26 mouse cellular contexts compared by ENCODE assay signal in genomic region chr5:111728411-111728810, GRCm38 (mm10). TPM values are rescaled to one million over a fixed set of nuclear protein-coding genes. Genes with fewer than 3 reads are reported as not detected.
DNase-seq lines count a peak whose midpoint lies in the region; ATAC-seq and TF ChIP-seq lines count a peak whose summit lies in the region.
"Had no signal": no experiment of that assay in that cellular context is flagged by ENCODE, and none has a peak within 500 bp of the region (broad histone marks: within the 10 kb centered on the region; RNA-seq: fewer than 3 reads in every experiment).

No protein-coding gene starts in this region.

- TF ChIP-seq EP300 in heart, postnatal 0 days (IDR thresholded peaks at IDR 0.05; ENCODE audit: low read depth) = no peak
- TF ChIP-seq EP300 in liver, embryonic 14.5 days (IDR thresholded peaks at IDR 0.05; ENCODE audit: low read depth) = no peak

- 81% methylated on average over 4 of the region's 4 CpGs for WGBS in heart, postnatal 0 days
- WGBS in heart, embryonic 12.5 days = 82% methylated on average over 4 of the region's 4 CpGs
- WGBS in liver, embryonic 14.5 days (ENCODE audit: insufficient replicate concordance) = 56% methylated on average over 4 of the region's 4 CpGs
- 62% methylated on average over 4 of the region's 4 CpGs for WGBS in liver, embryonic 11.5 days
- 87% methylated on average over 4 of the region's 4 CpGs for whole genome bisulfite sequencing in hindbrain, embryonic 13.5 days

- no peak for ATAC-seq in heart, postnatal 0 days (ENCODE audit: insufficient read depth, low read depth)
- ATAC-seq in heart, embryonic 12.5 days (ENCODE audit: insufficient number of reproducible peaks, low FRiP score) = no peak
- no peak for ATAC-seq in liver, embryonic 14.5 days (ENCODE audit: insufficient read depth)
- ATAC-seq in liver, embryonic 11.5 days (replicated peaks; ENCODE audit: low FRiP score) = no peak
- no peak for ATAC-seq in hindbrain, embryonic 13.5 days (ENCODE audit: low FRiP score)

- H3K9ac ChIP-seq in heart, postnatal 0 days (replicated peaks; ENCODE audit: low read depth, low read length) = no peak overlapping the region
- H3K9ac ChIP-seq in heart, embryonic 12.5 days = no peak overlapping the region
- H3K9ac ChIP-seq in liver, embryonic 14.5 days (replicated peaks) = no peak overlapping the region
- no peak overlapping the region for H3K9ac ChIP-seq in liver, embryonic 11.5 days (ENCODE audit: low read depth, low read length)
- H3K9ac ChIP-seq in hindbrain, embryonic 13.5 days = no peak overlapping the region
- H3K9ac ChIP-seq: neural tube, embryonic 13.5 days had no signal

- peaks cover 6% of the 10 kb centered on the region for H3K9me3 ChIP-seq in heart, postnatal 0 days (replicated peaks; ENCODE audit: control insufficient read depth, low read length)
- H3K9me3 ChIP-seq in heart, embryonic 12.5 days (replicated peaks) = peaks cover 7% of the 10 kb centered on the region
- H3K9me3 ChIP-seq in liver, embryonic 14.5 days (ENCODE audit: control insufficient read depth, low read length) = no peaks in the 10 kb centered on the region
- H3K9me3 ChIP-seq in liver, embryonic 11.5 days (ENCODE audit: control insufficient read depth, low read length) = no peaks in the 10 kb centered on the region
- H3K9me3 ChIP-seq in E14TG2a.4 (ENCODE audit: low read length) = no peaks in the 10 kb centered on the region
- no peaks in the 10 kb centered on the region; the same call in 1 of the 2 replicates for H3K9me3 ChIP-seq in hindbrain, embryonic 13.5 days
- H3K9me3 ChIP-seq: neural tube, embryonic 13.5 days had no signal

- no peak overlapping the region for H3K4me3 ChIP-seq in heart, postnatal 0 days (ENCODE audit: low read depth, low read length)
- H3K4me3 ChIP-seq in heart, embryonic 12.5 days = no peak overlapping the region
- no peak overlapping the region for H3K4me3 ChIP-seq in liver, embryonic 14.5 days (ENCODE audit: insufficient read depth in 1 of 2, low read depth in 2 of 2, low read length in 2 of 2)
- no peak overlapping the region for H3K4me3 ChIP-seq in liver, embryonic 11.5 days (ENCODE audit: low read depth, low read length)
- H3K4me3 ChIP-seq in E14TG2a.4 (replicated peaks; ENCODE audit: low read length) = no peak overlapping the region
- H3K4me3 ChIP-seq in hindbrain, embryonic 13.5 days = no peak overlapping the region
- H3K4me3 ChIP-seq: neural tube, embryonic 13.5 days had no signal

- no peak for DNase-seq in heart, postnatal 0 days (ENCODE audit: low spot score)
- DNase-seq in liver, embryonic 14.5 days (ENCODE audit: low read depth in 3 of 3, low spot score in 3 of 3) = no peak
- DNase-seq in liver, embryonic 11.5 days (ENCODE audit: low spot score) = no peak
- DNase-seq in induced T-regulatory cell, adult 2 months (ENCODE audit: low read depth) = peak; percentile 3
- DNase-seq in frontal cortex, postnatal 10 days (ENCODE audit: low spot score in 2 of 2) = no peak
- DNase-seq: cerebellum, adult 11 months; cerebellum, postnatal 14 days; kidney, postnatal 14 days; layer of hippocampus, adult 9-11 months had no signal

- no peaks in the 10 kb centered on the region for H3K27me3 ChIP-seq in heart, postnatal 0 days (ENCODE audit: control insufficient read depth, insufficient read depth, low read length)
- no peaks in the 10 kb centered on the region for H3K27me3 ChIP-seq in heart, embryonic 12.5 days (replicated peaks)
- H3K27me3 ChIP-seq in liver, embryonic 14.5 days (ENCODE audit: control insufficient read depth, insufficient read depth, low read length) = no peaks in the 10 kb centered on the region
- no peaks in the 10 kb centered on the region for H3K27me3 ChIP-seq in liver, embryonic 11.5 days (replicated peaks; ENCODE audit: control insufficient read depth, insufficient read depth, low read length)
- peaks cover 14% of the 10 kb centered on the region for H3K27me3 ChIP-seq in E14TG2a.4 (ENCODE audit: insufficient read depth, low read length)
- H3K27me3 ChIP-seq in hindbrain, embryonic 13.5 days = no peaks in the 10 kb centered on the region

- H3K4me2 ChIP-seq in heart, postnatal 0 days (ENCODE audit: low read depth, low read length) = no peak overlapping the region
- H3K4me2 ChIP-seq in heart, embryonic 12.5 days = no peak overlapping the region
- no peak overlapping the region for H3K4me2 ChIP-seq in liver, embryonic 14.5 days (ENCODE audit: low read depth)
- H3K4me2 ChIP-seq in liver, embryonic 11.5 days = no peak overlapping the region
- no peak overlapping the region for H3K4me2 ChIP-seq in hindbrain, embryonic 13.5 days
- H3K4me2 ChIP-seq: neural tube, embryonic 13.5 days had no signal

- no peaks in the 10 kb centered on the region for H3K36me3 ChIP-seq in heart, postnatal 0 days (replicated peaks; ENCODE audit: control insufficient read depth, insufficient read depth, low read length)
- H3K36me3 ChIP-seq in heart, embryonic 12.5 days = no peaks in the 10 kb centered on the region
- H3K36me3 ChIP-seq in liver, embryonic 14.5 days (replicated peaks; ENCODE audit: control insufficient read depth, insufficient read depth, low read depth) = no peaks in the 10 kb centered on the region
- H3K36me3 ChIP-seq in liver, embryonic 11.5 days (ENCODE audit: control insufficient read depth, insufficient read depth, low read length) = no peaks in the 10 kb centered on the region
- H3K36me3 ChIP-seq in E14TG2a.4 (ENCODE audit: insufficient read depth, low read length) = no peaks in the 10 kb centered on the region
- H3K36me3 ChIP-seq in hindbrain, embryonic 13.5 days = no peaks in the 10 kb centered on the region
- H3K36me3 ChIP-seq: G1E; neural tube, embryonic 13.5 days had no signal

- H3K27ac ChIP-seq in heart, postnatal 0 days (ENCODE audit: low read depth) = no peak overlapping the region
- H3K27ac ChIP-seq in heart, embryonic 12.5 days (ENCODE audit: poor library complexity, severe bottlenecking) = no peak overlapping the region
- H3K27ac ChIP-seq in liver, embryonic 14.5 days = no peak overlapping the region
- no peak overlapping the region for H3K27ac ChIP-seq in liver, embryonic 11.5 days (ENCODE audit: low read depth, low read length)
- no peak overlapping the region for H3K27ac ChIP-seq in hindbrain, embryonic 13.5 days
- H3K27ac ChIP-seq: neural tube, embryonic 13.5 days had no signal

- H3K4me1 ChIP-seq in heart, postnatal 0 days (ENCODE audit: control insufficient read depth, insufficient read depth) = peaks cover 21% of the 10 kb centered on the region
- peaks cover 35% of the 10 kb centered on the region for H3K4me1 ChIP-seq in heart, embryonic 12.5 days (replicated peaks)
- no peaks in the 10 kb centered on the region for H3K4me1 ChIP-seq in liver, embryonic 14.5 days (replicated peaks; ENCODE audit: control insufficient read depth in 2 of 2, insufficient read depth in 2 of 2, low read length in 1 of 2)
- no peaks in the 10 kb centered on the region for H3K4me1 ChIP-seq in liver, embryonic 11.5 days (replicated peaks; ENCODE audit: control insufficient read depth, insufficient read depth, low read length)
- peaks cover 11% of the 10 kb centered on the region for H3K4me1 ChIP-seq in E14TG2a.4 (replicated peaks; ENCODE audit: low read depth, low read length)
- H3K4me1 ChIP-seq in hindbrain, embryonic 13.5 days (replicated peaks) = peaks cover 44% of the 10 kb centered on the region

- 0 out of 2 replicates have a peak, but pooled peaks have one; percentile 27 for TF ChIP-seq CTCF in heart, postnatal 0 days (IDR thresholded peaks at IDR 0.05; ENCODE audit: low read depth)
- TF ChIP-seq CTCF in liver, embryonic 14.5 days (IDR thresholded peaks at IDR 0.05; ENCODE audit: low read depth) = peak; percentile 29; the same call in 1 of the 2 replicates
- TF ChIP-seq CTCF in E14TG2a.4 (conservative IDR thresholded peaks at IDR 0.05; ENCODE audit: low read length) = peak; percentile 56

RNA-seq across cellular contexts. Expression of gene Gm26897, which starts 5.3 kb away (rescaled TPM):
- total RNA-seq in heart, postnatal 0 days (2014; rRNA removed; ENCODE audit: low replicate concordance) = not detected in 2 replicates
- not detected in 2 replicates for polyA plus RNA-seq in heart, postnatal 0 days (2015; fragmentation: Nextera tagmentation; extraction: Ambion mirVana)
- not detected in 2 replicates for polyA plus RNA-seq in heart, embryonic 12.5 days (2016; fragmentation: Nextera tagmentation; extraction: Ambion mirVana)
- not detected in 2 replicates for polyA plus RNA-seq in liver, embryonic 14.5 days (2012; rRNA removed)
- polyA plus RNA-seq in liver, embryonic 14.5 days (2014; fragmentation: Nextera tagmentation; extraction: Ambion mirVana) = not detected in 2 replicates
- not detected in 2 replicates for polyA plus RNA-seq in liver, embryonic 11.5 days (2014; fragmentation: Nextera tagmentation; extraction: Ambion mirVana)
- polyA plus RNA-seq in hindbrain, embryonic 13.5 days (2015; fragmentation: Nextera tagmentation; extraction: Ambion mirVana) = not detected in 2 replicates
- total RNA-seq: adrenal gland, adult 18-20 months; G1E; hematopoietic stem cell, adult 5-6 weeks; left cerebral cortex, postnatal 14 days; megakaryocyte-erythroid progenitor cell, adult 5-6 weeks had no signal
- polyA plus RNA-seq: C2C12; forebrain, embryonic 11.5 days; G1E; gonadal fat pad, adult 2 months; heart, embryonic 14.5 days; intestine, embryonic 14.5 days; limb, embryonic 14.5 days; lung, embryonic 16.5 days; neural tube, embryonic 13.5 days; urinary bladder, adult 2 months had no signal
